Comparison of ENCODE assay signal across 21 mouse cellular contexts in genomic region chr15:60833476-60834218, GRCm38 (mm10). TPM values are rescaled to one million over a fixed set of nuclear protein-coding genes. Genes with fewer than 3 reads are reported as not detected.
DNase-seq lines count a peak whose midpoint lies in the region; ATAC-seq and TF ChIP-seq lines count a peak whose summit lies in the region.
"Had no signal": no experiment of that assay in that cellular context is flagged by ENCODE, and none has a peak within 500 bp of the region (broad histone marks: within the 10 kb centered on the region; RNA-seq: fewer than 3 reads in every experiment).

No protein-coding gene starts in this region.

- H3K36me3 ChIP-seq in kidney, adult 2 months (ENCODE audit: control insufficient read depth, insufficient read depth, low read length) = no peaks in the 10 kb centered on the region
- peaks cover 5% of the 10 kb centered on the region for H3K36me3 ChIP-seq in megakaryocyte, embryonic 14.5 days (replicated peaks; ENCODE audit: low read length)
- H3K36me3 ChIP-seq in forebrain, embryonic 10.5 days (replicated peaks) = no peaks in the 10 kb centered on the region
- H3K36me3 ChIP-seq: embryonic facial prominence, embryonic 13.5 days; forebrain, embryonic 15.5 days; G1E; hindbrain, embryonic 15.5 days; limb, embryonic 12.5 days; liver, embryonic 12.5 days; lung, embryonic 15.5 days; midbrain, embryonic 12.5 days; neural tube, embryonic 13.5 days had no signal

- DNase-seq in embryo, embryonic 10 days (ENCODE audit: low spot score) = peak; percentile 26
- DNase-seq in embryo, embryonic 10.5 days (ENCODE audit: low spot score) = no peak
- DNase-seq in kidney, adult 2 months = peak; percentile 28
- no peak for DNase-seq in kidney, postnatal 10 days
- no peak for DNase-seq in forebrain, embryonic 10.5 days (ENCODE audit: extremely low spot score, low spot score)
- DNase-seq: cerebellum, adult 9-10 months; gastrocnemius, postnatal 14 days; heart, postnatal 4 days; kidney, adult 18-20 months; right cerebral cortex, adult 18-20 months had no signal

- TF ChIP-seq POLR2A in kidney, adult 2 months (IDR thresholded peaks at IDR 0.05; ENCODE audit: low read depth, low read length) = no peak

- H3K4me1 ChIP-seq in kidney, adult 2 months (ENCODE audit: control insufficient read depth, insufficient read depth, low read length) = peaks cover 9% of the 10 kb centered on the region; the same call in 1 of the 2 replicates
- H3K4me1 ChIP-seq in megakaryocyte, embryonic 14.5 days = peaks cover 51% of the 10 kb centered on the region
- H3K4me1 ChIP-seq in forebrain, embryonic 10.5 days = peaks cover 15% of the 10 kb centered on the region
- H3K4me1 ChIP-seq: forebrain, embryonic 15.5 days; midbrain, embryonic 12.5 days had no signal

- H3K27ac ChIP-seq in kidney, adult 2 months (ENCODE audit: insufficient read depth, low read depth, low read length) = no peak overlapping the region; the same call in 1 of the 2 replicates
- no peak overlapping the region for H3K27ac ChIP-seq in forebrain, embryonic 10.5 days
- H3K27ac ChIP-seq: embryonic facial prominence, embryonic 13.5 days; forebrain, embryonic 15.5 days; hindbrain, embryonic 15.5 days; limb, embryonic 12.5 days; liver, embryonic 12.5 days; lung, embryonic 15.5 days; midbrain, embryonic 12.5 days; neural tube, embryonic 13.5 days had no signal

- H3K4me3 ChIP-seq in kidney, adult 2 months (ENCODE audit: insufficient read depth, low read depth, low read length) = no peak overlapping the region
- peak overlapping the region; percentile 65 for H3K4me3 ChIP-seq in megakaryocyte, embryonic 14.5 days (replicated peaks)
- H3K4me3 ChIP-seq in forebrain, embryonic 10.5 days = no peak overlapping the region
- H3K4me3 ChIP-seq: embryonic facial prominence, embryonic 13.5 days; forebrain, embryonic 15.5 days; hindbrain, embryonic 15.5 days; limb, embryonic 12.5 days; liver, embryonic 12.5 days; lung, embryonic 15.5 days; midbrain, embryonic 12.5 days; neural tube, embryonic 13.5 days had no signal

- ATAC-seq in megakaryocyte, adult 5-6 weeks (ENCODE audit: poor library complexity, severe bottlenecking) = no peak
- ATAC-seq: forebrain, embryonic 15.5 days; liver, embryonic 12.5 days had no signal

- TF ChIP-seq CTCF in kidney, adult 2 months (conservative IDR thresholded peaks at IDR 0.05; ENCODE audit: insufficient read depth, insufficient read length, low read depth, low read length) = no peak

- H3K27me3 ChIP-seq in kidney, adult 2 months (replicated peaks; ENCODE audit: control insufficient read depth, insufficient read depth, low read length) = no peaks in the 10 kb centered on the region
- peaks cover 8% of the 10 kb centered on the region for H3K27me3 ChIP-seq in megakaryocyte, embryonic 14.5 days (replicated peaks)
- no peaks in the 10 kb centered on the region for H3K27me3 ChIP-seq in forebrain, embryonic 10.5 days (ENCODE audit: poor library complexity, severe bottlenecking)
- H3K27me3 ChIP-seq: embryonic facial prominence, embryonic 13.5 days; forebrain, embryonic 15.5 days; hindbrain, embryonic 15.5 days; limb, embryonic 12.5 days; lung, embryonic 15.5 days; midbrain, embryonic 12.5 days; neural tube, embryonic 13.5 days had no signal

- 36% methylated on average over 2 of the region's 2 CpGs for WGBS in kidney, adult 2 months
- WGBS in forebrain, embryonic 10.5 days = 47% methylated on average over 2 of the region's 2 CpGs

- H3K9me3 ChIP-seq in megakaryocyte, embryonic 14.5 days = peaks cover 6% of the 10 kb centered on the region; the same call in 1 of the 2 replicates
- no peaks in the 10 kb centered on the region for H3K9me3 ChIP-seq in forebrain, embryonic 10.5 days
- H3K9me3 ChIP-seq: embryonic facial prominence, embryonic 13.5 days; forebrain, embryonic 15.5 days; hindbrain, embryonic 15.5 days; limb, embryonic 12.5 days; liver, embryonic 12.5 days; lung, embryonic 15.5 days; midbrain, embryonic 12.5 days; neural tube, embryonic 13.5 days had no signal

RNA-seq across cellular contexts. Expression of gene Fam84b, which starts 19.9 kb away (rescaled TPM):
- polyA plus RNA-seq in kidney, adult 2 months (2012; rRNA removed) = 18.1 and 21.1 TPM in 2 replicates
- 0.77 and 1.1 TPM in 2 replicates for polyA plus RNA-seq in megakaryocyte, embryonic 14.5 days (2012; ENCODE audit: insufficient read depth, low replicate concordance)
- 4.1 and 4.6 TPM in 2 replicates for total RNA-seq in megakaryocyte, adult 5-6 weeks (2015)
- 3.2 and 3.9 TPM in 2 replicates for total RNA-seq in megakaryocyte, adult 5-6 weeks (2017)
- 23.5 TPM in 2 replicates for polyA plus RNA-seq in forebrain, embryonic 10.5 days (2016; fragmentation: Nextera tagmentation; extraction: Ambion mirVana)
- polyA plus RNA-seq: G1E had no signal

Comparison
In these comparisons a context has a peak if more than half of its experiments do, and no peak if none do; other contexts are left out.
1. DNase-seq: peak in embryo, embryonic 10 days (single experiment) and kidney, adult 2 months (single experiment); none in embryo, embryonic 10.5 days (single experiment), kidney, postnatal 10 days (single experiment) and forebrain, embryonic 10.5 days (single experiment).